35 mouse cellular contexts compared by ENCODE assay signal in genomic region chr5:106438916-106439315, GRCm38 (mm10). TPM values are rescaled to one million over a fixed set of nuclear protein-coding genes. Genes with fewer than 3 reads are reported as not detected.
"Had no signal": no experiment of that assay in that cellular context is flagged by ENCODE, and none has a peak within 500 bp of the region (broad histone marks: within the 10 kb centered on the region; RNA-seq: fewer than 3 reads in every experiment).

No protein-coding gene starts in this region.

- H3K4me1 ChIP-seq: embryonic facial prominence, embryonic 10.5 days; embryonic facial prominence, embryonic 12.5 days; embryonic facial prominence, embryonic 13.5 days; embryonic facial prominence, embryonic 15.5 days; heart, embryonic 10.5 days had no signal

- DNase-seq: cerebellum, adult 18-20 months; cerebellum, adult 8-10 months; cerebellum, adult 9-10 months; cerebellum, adult 9-11 months; cerebellum, postnatal 36 days; embryo, embryonic 11 days; forebrain, postnatal 0 days; gastrocnemius, adult 2 months; gastrocnemius, postnatal 10 days; gastrocnemius, postnatal 14 days; gastrocnemius, postnatal 25 days; gastrocnemius, postnatal 36 days; heart, adult 2 months had no signal

- H3K27ac ChIP-seq: embryonic facial prominence, embryonic 10.5 days; embryonic facial prominence, embryonic 12.5 days; embryonic facial prominence, embryonic 13.5 days; embryonic facial prominence, embryonic 15.5 days; forebrain, embryonic 10.5 days; forebrain, embryonic 12.5 days; forebrain, embryonic 13.5 days; forebrain, embryonic 15.5 days; gastrocnemius, adult 2 months; heart, adult 2 months; heart, embryonic 10.5 days had no signal

- H3K9me3 ChIP-seq: embryonic facial prominence, embryonic 10.5 days; embryonic facial prominence, embryonic 12.5 days; embryonic facial prominence, embryonic 13.5 days; embryonic facial prominence, embryonic 15.5 days; forebrain, embryonic 10.5 days; forebrain, embryonic 12.5 days; forebrain, embryonic 13.5 days; forebrain, embryonic 15.5 days; heart, embryonic 10.5 days had no signal

- H3K4me3 ChIP-seq: embryonic facial prominence, embryonic 10.5 days; embryonic facial prominence, embryonic 12.5 days; embryonic facial prominence, embryonic 13.5 days; embryonic facial prominence, embryonic 15.5 days; erythroblast, embryonic 14.5 days; forebrain, embryonic 10.5 days; forebrain, embryonic 12.5 days; forebrain, embryonic 13.5 days; forebrain, embryonic 15.5 days; gastrocnemius, adult 2 months; heart, adult 2 months; heart, embryonic 10.5 days had no signal

- ATAC-seq: forebrain, embryonic 13.5 days; forebrain, embryonic 14.5 days; forebrain, embryonic 15.5 days; forebrain, embryonic 16.5 days; forebrain, postnatal 0 days had no signal

- H3K36me3 ChIP-seq: embryonic facial prominence, embryonic 10.5 days; embryonic facial prominence, embryonic 12.5 days; embryonic facial prominence, embryonic 13.5 days; embryonic facial prominence, embryonic 15.5 days; forebrain, embryonic 10.5 days; forebrain, embryonic 12.5 days; forebrain, embryonic 15.5 days; heart, embryonic 10.5 days had no signal

RNA-seq across cellular contexts. Expression of gene Barhl2, which starts 19.1 kb away (rescaled TPM):
- total RNA-seq: common myeloid progenitor, adult 5-6 weeks; gastrocnemius, adult 18-20 months; gastrocnemius, adult 2 months; gastrocnemius, adult 8-10 months; gastrocnemius, postnatal 10 days; gastrocnemius, postnatal 14 days; gastrocnemius, postnatal 25 days; gastrocnemius, postnatal 36 days; gastrocnemius, postnatal 4 days; granulocyte monocyte progenitor cell, adult 5-6 weeks; heart, adult 2 months; heart, adult 8-10 months had no signal
- polyA plus RNA-seq: cortical plate, adult 2 months; embryonic facial prominence, embryonic 12.5 days; embryonic facial prominence, embryonic 13.5 days; embryonic facial prominence, embryonic 14.5 days; embryonic facial prominence, embryonic 15.5 days; erythroblast, embryonic 14.5 days; gonadal fat pad, adult 2 months; heart, adult 2 months; heart, embryonic 10.5 days; heart, embryonic 11.5 days had no signal
